Mouse (Mus musculus) G1E-ER4 (cell line): ENCODE measurements around the gene Tpx2. TPM values are rescaled to one million over a fixed set of nuclear protein-coding genes. Genes with fewer than 3 reads are reported as not detected.

ENCODE experiments used
- GATA1 ChIP-seq: IDR thresholded peaks from one replicate; pipeline ENCODE4 v1.8.0; 2012; ENCODE audit warnings: low read length, inconsistent platforms
- polyA plus RNA-seq: library from polyadenylated mRNA; stranded (reverse); fragments of >175 nt; gene quantifications from 2 replicates; pipeline ENCODE4 v1.2.3, GENCODE M21; 2012

Tpx2 gene
- polyA plus RNA-seq, 1 experiment, result 11.1 TPM

- TF ChIP-seq GATA1, result no peak
Measured at GRCm38 (mm10) chr2:152828532-152828931, 19.2 kb upstream of the Tpx2 start.

GRCm38 (mm10) chr2:152829367-152829881 is 18.3 kb upstream of the Tpx2 start:
- no peak for TF ChIP-seq GATA1

- TF ChIP-seq GATA1, result no peak
Measured at GRCm38 (mm10) chr2:152830021-152830921, 17.5 kb upstream of the Tpx2 start.

GRCm38 (mm10) chr2:152831019-152831878 is 16.5 kb upstream of the Tpx2 start, which contains the start of gene Bcl2l1:
TSS of gene Bcl2l1 (minus strand) at chr2:152831728.
- no peak for TF ChIP-seq GATA1

GRCm38 (mm10) chr2:152839256-152839655 is 8.5 kb upstream of the Tpx2 start:
- TF ChIP-seq GATA1, result no peak

GRCm38 (mm10) chr2:152842741-152843140 is 5.0 kb upstream of the Tpx2 start:
- TF ChIP-seq GATA1, result no peak

- TF ChIP-seq GATA1, result no peak
Measured at GRCm38 (mm10) chr2:152847057-152847814, 528 bp upstream of the Tpx2 start.

DNA sequence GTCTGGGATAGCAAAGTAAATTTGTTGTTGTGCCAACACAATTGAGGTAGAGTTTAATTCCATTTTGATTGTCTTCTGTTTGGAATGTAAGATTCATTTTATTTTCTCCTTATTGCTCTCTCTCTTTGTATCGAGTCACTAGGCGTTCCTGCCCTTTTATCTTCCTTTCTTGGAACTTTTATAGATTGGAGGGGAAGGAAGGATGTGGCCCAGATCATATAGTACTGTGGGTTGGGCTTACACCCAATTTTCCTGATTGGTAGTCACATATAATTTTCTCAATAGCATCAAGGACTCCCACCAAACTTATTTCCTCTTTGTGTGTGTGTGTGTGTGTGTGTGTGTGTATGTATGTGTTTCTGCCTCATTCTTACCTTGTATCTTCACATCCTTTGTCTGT is 702 bp downstream of the Tpx2 start:
- TF ChIP-seq GATA1, result no peak

- no peak for TF ChIP-seq GATA1
Measured at GRCm38 (mm10) chr2:152859501-152859900, 11.7 kb downstream of the Tpx2 start.

GRCm38 (mm10) chr2:152861891-152862290 is 14.1 kb downstream of the Tpx2 start:
- TF ChIP-seq GATA1, result no peak

DNA sequence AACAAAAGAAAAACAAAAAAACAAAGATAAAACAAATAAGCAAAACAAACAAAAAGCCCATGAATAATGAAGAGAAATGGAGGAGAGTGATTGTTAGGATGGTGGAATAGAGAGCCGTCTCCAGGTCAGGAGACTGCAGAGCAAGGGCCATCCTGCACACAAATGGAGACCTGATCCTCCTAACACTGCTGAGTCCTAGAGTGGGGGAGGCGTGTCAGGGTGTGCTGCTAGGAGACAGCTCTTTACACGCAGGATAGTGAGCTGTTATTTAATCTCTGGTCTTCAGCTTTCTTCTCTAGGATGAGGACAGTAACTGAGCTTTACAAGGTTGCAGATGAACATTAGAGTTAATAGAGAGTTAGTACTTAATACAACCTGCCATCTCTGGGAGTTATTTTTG is 14.9 kb downstream of the Tpx2 start:
- TF ChIP-seq GATA1, result no peak

DNA sequence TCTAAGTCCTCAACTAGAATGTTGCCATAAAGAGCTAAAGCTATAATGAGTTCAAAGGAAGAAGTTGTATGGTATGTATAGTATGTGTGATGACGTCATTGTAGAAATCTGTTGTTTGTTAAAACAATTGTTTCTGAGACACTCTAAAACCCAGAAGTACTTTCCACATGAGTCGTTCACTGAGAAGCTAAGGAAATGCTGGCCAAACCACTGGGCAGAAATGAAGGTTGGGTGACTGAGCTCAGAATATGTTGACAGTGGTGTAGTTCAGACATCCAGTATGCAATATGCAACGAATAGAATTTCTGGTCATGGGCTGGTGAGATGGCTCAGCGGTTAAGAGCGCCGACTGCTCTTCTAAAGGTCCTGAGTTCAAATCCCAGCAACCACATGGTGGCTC is 15.6 kb downstream of the Tpx2 start:
- TF ChIP-seq GATA1, result no peak

DNA sequence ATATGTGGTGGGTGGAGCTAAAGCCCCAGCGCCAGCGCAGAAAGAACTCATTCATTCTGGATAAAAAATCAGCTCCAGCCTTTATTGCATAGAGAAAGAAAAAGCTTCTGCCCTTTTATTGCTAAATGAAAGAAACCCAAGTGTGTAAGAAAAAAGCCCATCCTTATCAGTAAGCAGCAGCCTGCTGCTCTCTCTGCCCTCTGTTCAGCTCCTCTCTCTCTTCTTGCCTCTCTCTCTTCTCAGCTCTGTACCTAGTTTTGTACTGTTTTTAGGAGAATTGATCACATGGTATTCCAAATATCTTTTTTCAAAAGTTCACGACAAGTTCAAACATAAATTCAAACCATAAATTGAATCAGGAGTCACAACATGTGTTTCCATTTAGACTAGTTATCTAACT is 30.5 kb downstream of the Tpx2 start:
- no peak for TF ChIP-seq GATA1

- TF ChIP-seq GATA1, result no peak
Measured at GRCm38 (mm10) chr2:152880898-152881297, 33.1 kb downstream of the Tpx2 start.

DNA sequence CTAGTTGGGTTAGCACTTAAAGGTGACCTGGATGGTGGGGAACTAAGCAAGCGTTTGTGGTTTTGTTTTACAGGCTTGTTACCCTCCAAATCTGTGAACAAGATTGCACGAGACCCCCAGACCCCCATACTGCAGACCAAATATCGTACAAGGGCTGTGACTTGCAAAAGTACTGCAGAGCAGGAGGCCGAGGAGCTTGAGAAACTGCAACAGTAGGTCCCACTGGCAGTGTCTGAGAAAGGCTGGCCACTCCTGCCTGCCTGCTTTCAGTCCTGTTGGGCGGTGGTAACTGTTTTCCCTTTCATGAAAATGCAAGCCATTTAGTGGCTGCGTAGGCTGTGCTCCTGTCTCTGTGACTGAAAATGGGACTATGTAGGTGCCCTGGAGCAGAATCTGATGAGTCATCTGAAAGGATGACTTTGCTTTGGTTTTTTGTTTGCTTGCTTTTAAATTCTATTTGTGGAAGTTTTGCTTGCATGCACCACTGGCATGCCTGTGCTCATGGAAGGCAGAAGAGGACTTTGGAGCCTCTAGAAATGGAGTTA is 36.4 kb downstream of the Tpx2 start:
- TF ChIP-seq GATA1, result no peak
